Mouse (Mus musculus) olfactory bulb, adult 2 months (tissue): ENCODE results near the gene Dhx33.

Experiments used
- CTCF ChIP-seq: fragments of 200-500 bp; IDR thresholded peaks from 2 replicates; pipeline ENCODE4 v1.5.1; 2012; ENCODE audit warnings: low read depth, mild to moderate bottlenecking, low read length, moderate library complexity; ENCODE audit not compliant: insufficient read depth
- POLR2A ChIP-seq: fragments of 200-500 bp; IDR thresholded peaks from 2 replicates; pipeline ENCODE4 v1.6.1; 2012; ENCODE audit warnings: mild to moderate bottlenecking, low read depth, low read length, moderate library complexity; ENCODE audit not compliant: insufficient read depth

DNA sequence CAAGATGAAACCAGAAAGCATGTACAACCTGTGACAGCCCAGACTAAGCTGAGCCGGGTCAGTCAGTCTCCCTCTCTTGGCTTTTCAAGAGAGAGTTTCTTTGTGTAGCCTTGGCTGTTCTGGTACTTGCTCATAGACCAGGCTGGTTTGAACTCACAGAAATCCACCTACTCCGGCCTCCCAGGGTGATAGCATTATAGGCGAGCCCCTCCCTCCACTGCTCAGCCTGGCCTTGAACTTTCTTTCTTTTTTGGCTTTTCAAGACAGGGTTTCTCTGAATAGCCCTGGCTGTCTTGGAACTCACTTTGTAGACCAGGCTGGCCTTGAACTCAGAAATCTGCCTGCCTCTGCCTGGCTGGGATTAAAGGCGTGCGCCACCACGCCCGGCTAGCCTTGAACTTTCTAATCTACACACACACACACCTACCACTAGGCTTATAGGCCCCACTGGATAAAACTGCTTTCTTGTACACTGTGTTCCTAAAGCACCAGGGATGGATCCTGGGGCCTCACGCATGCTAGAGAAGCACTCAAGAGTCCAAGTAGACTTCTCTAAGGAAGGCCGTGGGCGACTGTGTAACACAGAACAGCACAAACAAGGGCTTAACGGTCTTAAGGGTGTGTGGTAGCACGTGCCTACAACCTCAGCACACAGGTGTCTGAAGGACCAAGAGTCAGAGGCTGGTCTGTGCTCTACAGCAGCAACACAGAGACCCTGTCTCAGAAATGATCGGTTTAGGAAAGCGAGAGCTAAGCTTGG is 23.3 kb downstream of the Dhx33 start:
- TF ChIP-seq POLR2A: no peak
- TF ChIP-seq CTCF: no peak
